22 mouse cellular contexts compared by ENCODE assay signal in genomic region chr5:74740951-74741350, GRCm38 (mm10).
"Had no signal": no experiment of that assay in that cellular context is flagged by ENCODE, and none has a peak within 500 bp of the region (broad histone marks: within the 10 kb centered on the region; RNA-seq: fewer than 3 reads in every experiment).

No protein-coding gene starts in this region.

- H3K4me3 ChIP-seq: forebrain, embryonic 15.5 days; heart, adult 2 months; heart, embryonic 13.5 days; heart, embryonic 15.5 days; hindbrain, embryonic 13.5 days; hindbrain, embryonic 15.5 days; limb, embryonic 13.5 days; limb, embryonic 15.5 days had no signal

- ATAC-seq: forebrain, embryonic 15.5 days; forebrain, postnatal 0 days; hindbrain, postnatal 0 days; intestine, embryonic 16.5 days had no signal

- DNase-seq: forebrain, postnatal 0 days; gastrocnemius, postnatal 36 days; heart, adult 11 months; heart, adult 2 months; heart, postnatal 14 days; heart, postnatal 36 days; kidney, adult 11 months; kidney, adult 8-10 months; kidney, postnatal 14 days; kidney, postnatal 36 days; layer of hippocampus, adult 9-11 months; layer of hippocampus, postnatal 36 days; left cerebral cortex, postnatal 4 days had no signal

- H3K27ac ChIP-seq: forebrain, embryonic 15.5 days; heart, adult 2 months; heart, embryonic 13.5 days; heart, embryonic 15.5 days; hindbrain, embryonic 13.5 days; hindbrain, embryonic 15.5 days; hindbrain, postnatal 0 days; limb, embryonic 13.5 days; limb, embryonic 15.5 days had no signal
